Mouse (Mus musculus): ENCODE results near the gene Slc15a3. TPM values are rescaled to one million over a fixed set of nuclear protein-coding genes. Genes with fewer than 3 reads are reported as not detected.

Gene Slc15a3
- polyA plus RNA-seq, 1 experiment from 2014 or later: 0.50 TPM

GRCm38 (mm10) chr19:10815871-10816270 lies 23.7 kb upstream of the Slc15a3 start:
- Histone ChIP-seq H3K9ac (ENCODE audit: low read length) (no peak overlapping the region), H3K4me3 (ENCODE audit: low read length) (no peak overlapping the region), H3K36me3 (ENCODE audit: control insufficient read depth, insufficient read depth, low read length) (no peaks in the 10 kb centered on the region), H3K27ac (ENCODE audit: low read length) (no peak overlapping the region), H3K27me3 (ENCODE audit: control insufficient read depth, insufficient read depth, low read depth, low read length) (no peaks in the 10 kb centered on the region), H3K4me1 (replicated peaks; ENCODE audit: control insufficient read depth, insufficient read depth, low read length) (peaks cover 2% of the 10 kb centered on the region; the same call in 1 of the 2 replicates), H3K4me2 (ENCODE audit: low read depth, low read length) (no peak overlapping the region), H3K9me3 (ENCODE audit: control insufficient read depth, low read length) (no peaks in the 10 kb centered on the region)
- no peak for ATAC-seq (ENCODE audit: low read depth)
- WGBS: 79% methylated on average over 6 of the region's 6 CpGs

GRCm38 (mm10) chr19:10816462-10816861 lies 23.1 kb upstream of the Slc15a3 start:
- Histone ChIP-seq H3K36me3 (ENCODE audit: control insufficient read depth, insufficient read depth, low read length) (no peaks in the 10 kb centered on the region), H3K4me1 (replicated peaks; ENCODE audit: control insufficient read depth, insufficient read depth, low read length) (peaks cover 2% of the 10 kb centered on the region; the same call in 1 of the 2 replicates), H3K4me2 (ENCODE audit: low read depth, low read length) (no peak overlapping the region), H3K27me3 (ENCODE audit: control insufficient read depth, insufficient read depth, low read depth, low read length) (no peaks in the 10 kb centered on the region), H3K4me3 (ENCODE audit: low read length) (no peak overlapping the region), H3K9me3 (ENCODE audit: control insufficient read depth, low read length) (no peaks in the 10 kb centered on the region), H3K9ac (ENCODE audit: low read length) (no peak overlapping the region), H3K27ac (ENCODE audit: low read length) (no peak overlapping the region)
- ATAC-seq (ENCODE audit: low read depth): no peak
- 48% methylated on average over 2 of the region's 2 CpGs for WGBS

GRCm38 (mm10) chr19:10818217-10818946 lies 21.1 kb upstream of the Slc15a3 start:
- WGBS: 18% methylated on average over 17 of the region's 17 CpGs
- ATAC-seq (ENCODE audit: low read depth): peak; percentile 95
- no peaks in the 10 kb centered on the region for H3K36me3 ChIP-seq (ENCODE audit: control insufficient read depth, insufficient read depth, low read length)
- H3K4me1 ChIP-seq (replicated peaks; ENCODE audit: control insufficient read depth, insufficient read depth, low read length): peaks cover 2% of the 10 kb centered on the region; the same call in 1 of the 2 replicates
- no peaks in the 10 kb centered on the region for H3K27me3 ChIP-seq (ENCODE audit: control insufficient read depth, insufficient read depth, low read depth, low read length)
- H3K9ac ChIP-seq (ENCODE audit: low read length): no peak overlapping the region
- no peaks in the 10 kb centered on the region for H3K9me3 ChIP-seq (ENCODE audit: control insufficient read depth, low read length)
- peak overlapping the region; percentile 25 for H3K4me3 ChIP-seq (ENCODE audit: low read length)
- H3K4me2 ChIP-seq (ENCODE audit: low read depth, low read length): peak overlapping the region; percentile 46
- peak overlapping the region; percentile 81 for H3K27ac ChIP-seq (ENCODE audit: low read length)

GRCm38 (mm10) chr19:10821319-10821718 lies 18.2 kb upstream of the Slc15a3 start:
- no peak overlapping the region for H3K9ac ChIP-seq (ENCODE audit: low read length)
- no peaks in the 10 kb centered on the region for H3K36me3 ChIP-seq (ENCODE audit: control insufficient read depth, insufficient read depth, low read length)
- H3K27me3 ChIP-seq (ENCODE audit: control insufficient read depth, insufficient read depth, low read depth, low read length): no peaks in the 10 kb centered on the region
- ATAC-seq (ENCODE audit: low read depth): no peak
- H3K27ac ChIP-seq (ENCODE audit: low read length): no peak overlapping the region
- H3K4me3 ChIP-seq (ENCODE audit: low read length): no peak overlapping the region
- H3K4me1 ChIP-seq (replicated peaks; ENCODE audit: control insufficient read depth, insufficient read depth, low read length): peaks cover 2% of the 10 kb centered on the region; the same call in 1 of the 2 replicates
- H3K4me2 ChIP-seq (ENCODE audit: low read depth, low read length): no peak overlapping the region
- no peaks in the 10 kb centered on the region for H3K9me3 ChIP-seq (ENCODE audit: control insufficient read depth, low read length)
- 62% methylated on average over 7 of the region's 7 CpGs for WGBS

GRCm38 (mm10) chr19:10822534-10822933 lies 17.0 kb upstream of the Slc15a3 start:
- Histone ChIP-seq H3K27ac (ENCODE audit: low read length) (no peak overlapping the region), H3K4me1 (replicated peaks; ENCODE audit: control insufficient read depth, insufficient read depth, low read length) (peaks cover 2% of the 10 kb centered on the region; the same call in 1 of the 2 replicates), H3K4me3 (ENCODE audit: low read length) (no peak overlapping the region), H3K36me3 (ENCODE audit: control insufficient read depth, insufficient read depth, low read length) (no peaks in the 10 kb centered on the region), H3K27me3 (ENCODE audit: control insufficient read depth, insufficient read depth, low read depth, low read length) (no peaks in the 10 kb centered on the region), H3K9me3 (ENCODE audit: control insufficient read depth, low read length) (no peaks in the 10 kb centered on the region), H3K4me2 (ENCODE audit: low read depth, low read length) (no peak overlapping the region), H3K9ac (ENCODE audit: low read length) (no peak overlapping the region)
- 87% methylated on average over 4 of the region's 4 CpGs for WGBS
- no peak for ATAC-seq (ENCODE audit: low read depth)

GRCm38 (mm10) chr19:10824061-10824460 lies 15.5 kb upstream of the Slc15a3 start:
- ATAC-seq (ENCODE audit: low read depth): no peak
- Histone ChIP-seq H3K9me3 (ENCODE audit: control insufficient read depth, low read length) (no peaks in the 10 kb centered on the region), H3K9ac (ENCODE audit: low read length) (no peak overlapping the region), H3K27me3 (ENCODE audit: control insufficient read depth, insufficient read depth, low read depth, low read length) (no peaks in the 10 kb centered on the region), H3K4me2 (ENCODE audit: low read depth, low read length) (no peak overlapping the region), H3K36me3 (ENCODE audit: control insufficient read depth, insufficient read depth, low read length) (no peaks in the 10 kb centered on the region), H3K4me3 (ENCODE audit: low read length) (no peak overlapping the region), H3K4me1 (replicated peaks; ENCODE audit: control insufficient read depth, insufficient read depth, low read length) (no peaks in the 10 kb centered on the region), H3K27ac (ENCODE audit: low read length) (no peak overlapping the region)
- 57% methylated on average over 7 of the region's 7 CpGs for WGBS

GRCm38 (mm10) chr19:10828321-10828720 lies 11.2 kb upstream of the Slc15a3 start:
- Histone ChIP-seq H3K9ac (ENCODE audit: low read length) (no peak overlapping the region), H3K4me1 (replicated peaks; ENCODE audit: control insufficient read depth, insufficient read depth, low read length) (no peaks in the 10 kb centered on the region), H3K27ac (ENCODE audit: low read length) (no peak overlapping the region), H3K36me3 (ENCODE audit: control insufficient read depth, insufficient read depth, low read length) (no peaks in the 10 kb centered on the region), H3K9me3 (ENCODE audit: control insufficient read depth, low read length) (no peaks in the 10 kb centered on the region; the same call in 1 of the 2 replicates), H3K4me2 (ENCODE audit: low read depth, low read length) (no peak overlapping the region), H3K4me3 (ENCODE audit: low read length) (no peak overlapping the region), H3K27me3 (ENCODE audit: control insufficient read depth, insufficient read depth, low read depth, low read length) (no peaks in the 10 kb centered on the region)
- ATAC-seq (ENCODE audit: low read depth): no peak
- 90% methylated on average over 5 of the region's 5 CpGs for WGBS

- no peaks in the 10 kb centered on the region for H3K36me3 ChIP-seq (ENCODE audit: control insufficient read depth, insufficient read depth, low read length)
- no peak within 1 kb of the TSS for H3K4me2 ChIP-seq (ENCODE audit: low read depth, low read length)
- H3K4me3 ChIP-seq (ENCODE audit: low read length): no peak within 1 kb of the TSS
- H3K9me3 ChIP-seq (ENCODE audit: control insufficient read depth, low read length): peaks cover 3% of the 10 kb centered on the region; the same call in 1 of the 2 replicates
- H3K9ac ChIP-seq (ENCODE audit: low read length): no peak within 1 kb of the TSS
- H3K27me3 ChIP-seq (ENCODE audit: control insufficient read depth, insufficient read depth, low read depth, low read length): no peaks in the 10 kb centered on the region
- 86% methylated on average over 16 of the region's 16 CpGs for WGBS
- H3K4me1 ChIP-seq (replicated peaks; ENCODE audit: control insufficient read depth, insufficient read depth, low read length): no peaks in the 10 kb centered on the region
- ATAC-seq (ENCODE audit: low read depth): no peak
- no peak within 1 kb of the TSS for H3K27ac ChIP-seq (ENCODE audit: low read length)
Observed at GRCm38 (mm10) chr19:10829436-10830175, 9.9 kb upstream of the Slc15a3 start, which contains the start of gene Cd6. Cd6 (minus strand) TSS chr19:10830058.

GRCm38 (mm10) chr19:10831424-10831823 lies 8.1 kb upstream of the Slc15a3 start:
- H3K4me2 ChIP-seq (ENCODE audit: low read depth, low read length): no peak overlapping the region
- ATAC-seq (ENCODE audit: low read depth): peak; percentile 60; the same call in 1 of the 2 replicates

More at GRCm38 (mm10) chr19:10831424-10831823, 8.1 kb upstream of the Slc15a3 start:
- no peaks in the 10 kb centered on the region for H3K27me3 ChIP-seq (ENCODE audit: control insufficient read depth, insufficient read depth, low read depth, low read length)
- no peak overlapping the region for H3K9ac ChIP-seq (ENCODE audit: low read length)
- H3K4me1 ChIP-seq (replicated peaks; ENCODE audit: control insufficient read depth, insufficient read depth, low read length): no peaks in the 10 kb centered on the region
- no peaks in the 10 kb centered on the region for H3K36me3 ChIP-seq (ENCODE audit: control insufficient read depth, insufficient read depth, low read length)
- no peak overlapping the region for H3K27ac ChIP-seq (ENCODE audit: low read length)
- no peak overlapping the region for H3K4me3 ChIP-seq (ENCODE audit: low read length)
- peaks cover 3% of the 10 kb centered on the region; the same call in 1 of the 2 replicates for H3K9me3 ChIP-seq (ENCODE audit: control insufficient read depth, low read length)
- WGBS: 6% methylated on average over 5 of the region's 5 CpGs

Data from lung, embryonic 16.5 days (tissue).